ENCODE assay signal across 14 mouse cellular contexts in genomic region chr3:60571493-60571892, GRCm38 (mm10).
"Had no signal": no experiment of that assay in that cellular context is flagged by ENCODE, and none has a peak within 500 bp of the region (broad histone marks: within the 10 kb centered on the region; RNA-seq: fewer than 3 reads in every experiment).

No protein-coding gene starts in this region.

- DNase-seq: kidney, adult 11 months; kidney, postnatal 10 days; layer of hippocampus, adult 9-11 months; layer of hippocampus, postnatal 36 days; lung, embryonic 14.5 days; lung, postnatal 10 days; retina, postnatal 1 day; right cerebral cortex, postnatal 4 days; thymus, postnatal 36 days had no signal

- H3K36me3 ChIP-seq: limb, embryonic 15.5 days; midbrain, embryonic 12.5 days; neural tube, embryonic 13.5 days; stomach, embryonic 15.5 days had no signal

- H3K27ac ChIP-seq: limb, embryonic 15.5 days; midbrain, embryonic 12.5 days; neural tube, embryonic 13.5 days; stomach, embryonic 15.5 days had no signal

- H3K4me3 ChIP-seq: limb, embryonic 15.5 days; midbrain, embryonic 12.5 days; neural tube, embryonic 13.5 days; stomach, embryonic 15.5 days had no signal

- H3K4me2 ChIP-seq: limb, embryonic 15.5 days; lung, embryonic 14.5 days; midbrain, embryonic 12.5 days; neural tube, embryonic 13.5 days; stomach, embryonic 15.5 days had no signal

- H3K9ac ChIP-seq: limb, embryonic 15.5 days; lung, embryonic 14.5 days; midbrain, embryonic 12.5 days; neural tube, embryonic 13.5 days; stomach, embryonic 15.5 days had no signal

- ATAC-seq: midbrain, embryonic 16.5 days had no signal

- H3K9me3 ChIP-seq: limb, embryonic 15.5 days; midbrain, embryonic 12.5 days; neural tube, embryonic 13.5 days; stomach, embryonic 15.5 days had no signal

- H3K27me3 ChIP-seq: limb, embryonic 15.5 days; midbrain, embryonic 12.5 days; neural tube, embryonic 13.5 days; stomach, embryonic 15.5 days had no signal
